Mouse (Mus musculus) limb, embryonic 11.5 days (tissue): ENCODE results near the gene Ntn1. TPM values are rescaled to one million over a fixed set of nuclear protein-coding genes. Genes with fewer than 3 reads are reported as not detected.
A peak's percentile ranks its signal among the peaks of the same experiment; 100 is the strongest.

ENCODE experiments used
- ATAC-seq: fragments of 200-750 bp; cut with Nextera tagmentation; 2 replicates; pipeline ENCODE4 v1.8.0; 2017; ENCODE audit warnings: low read depth; ENCODE audit not compliant: insufficient number of reproducible peaks, low FRiP score, low TSS enrichment
- DNase-seq: peaks from one replicate; pipeline ENCODE4 v3.0.0-alpha.2; 2015; ENCODE audit warnings: low spot score
- H3K27ac ChIP-seq: fragments of 300-500 bp; sonication (generic); replicated peaks from 2 replicates; pipeline ENCODE4 v1.5.1; 2014; ENCODE audit warnings: low read depth, mild to moderate bottlenecking, low read length
- H3K27me3 ChIP-seq: fragments of 300-500 bp; sonication (generic); 2 replicates; pipeline ENCODE4 v1.6.1; 2014; ENCODE audit warnings: mild to moderate bottlenecking, low read length, mixed read lengths; ENCODE audit not compliant: control insufficient read depth, insufficient read depth
- H3K36me3 ChIP-seq: fragments of 300-500 bp; sonication (generic); 2 replicates; pipeline ENCODE4 v1.6.1; 2014; ENCODE audit warnings: mild to moderate bottlenecking, low read length, moderate library complexity, mixed read lengths; ENCODE audit not compliant: control insufficient read depth, insufficient read depth
- H3K4me1 ChIP-seq: fragments of 300-500 bp; sonication (generic); 2 replicates; pipeline ENCODE4 v1.6.1; 2014; ENCODE audit warnings: low read length, mixed read lengths; ENCODE audit not compliant: control insufficient read depth, insufficient read depth
- H3K4me2 ChIP-seq: fragments of 300-500 bp; sonication (generic); 2 replicates; pipeline ENCODE4 v1.6.1; 2014; ENCODE audit warnings: low read depth, mild to moderate bottlenecking, moderate library complexity; ENCODE audit not compliant: severe bottlenecking
- H3K4me3 ChIP-seq: fragments of 300-500 bp; sonication (generic); 2 replicates; pipeline ENCODE4 v1.5.1; 2014; ENCODE audit warnings: low read depth, low read length
- H3K9ac ChIP-seq: fragments of 300-500 bp; sonication (generic); 2 replicates; pipeline ENCODE4 v1.6.1; 2014; ENCODE audit warnings: mild to moderate bottlenecking, low read length
- H3K9me3 ChIP-seq: fragments of 300-500 bp; sonication (generic); 2 replicates; pipeline ENCODE4 v1.6.1; 2016; ENCODE audit warnings: low read length; ENCODE audit not compliant: control insufficient read depth
- WGBS: fragments of 180-500 bp; shearing (Covaris S2); extraction: QIAGEN DNeasy Blood & Tissue Kit; methylation state at CpG from one replicate; pipeline ENCODE4 v1.1.7; 2014; 5-methylcytosine and 5-hydroxymethylcytosine counted together
- polyA plus RNA-seq: library from polyadenylated mRNA; unstranded; fragments of >200 nt; fragmentation: Nextera tagmentation; extraction: Ambion mirVana; gene quantifications from 2 replicates; pipeline ENCODE4 v1.2.1, GENCODE M21; 2014

Gene Ntn1
- polyA plus RNA-seq, 1 experiment from 2014 or later, result 3.3 TPM

DNA sequence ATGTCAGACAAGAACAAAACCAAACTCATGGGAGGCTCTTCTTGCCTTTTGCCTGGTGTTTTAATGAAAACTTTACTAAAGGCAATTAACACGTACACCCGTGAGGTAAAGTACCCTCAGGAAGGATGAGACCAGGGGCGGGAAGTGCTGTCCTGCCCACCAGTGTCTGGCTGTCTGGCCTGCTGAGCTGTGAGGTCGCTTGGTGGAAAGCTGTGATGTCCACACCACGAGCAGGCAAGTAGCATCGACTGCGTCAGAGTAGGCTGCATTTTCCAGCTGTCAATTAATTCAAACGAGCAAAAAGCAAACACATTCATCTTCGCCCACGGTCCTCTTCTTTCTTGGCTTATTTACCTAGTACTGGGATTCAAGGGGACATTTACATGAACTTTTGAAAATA, 201.9 kb downstream of the Ntn1 start:
- DNase-seq, result no peak
- WGBS, result 59% methylated on average over 10 of the region's 10 CpGs
- no peak overlapping the region for H3K4me2 ChIP-seq
- H3K36me3 ChIP-seq, result no peaks in the 10 kb centered on the region
- no peaks in the 10 kb centered on the region for H3K9me3 ChIP-seq
- ATAC-seq, result no peak
- no peak overlapping the region for H3K9ac ChIP-seq
- H3K4me3 ChIP-seq, result no peak overlapping the region
- no peak overlapping the region for H3K27ac ChIP-seq
- H3K4me1 ChIP-seq, result peaks cover 67% of the 10 kb centered on the region
- H3K27me3 ChIP-seq, result no peaks in the 10 kb centered on the region

DNA sequence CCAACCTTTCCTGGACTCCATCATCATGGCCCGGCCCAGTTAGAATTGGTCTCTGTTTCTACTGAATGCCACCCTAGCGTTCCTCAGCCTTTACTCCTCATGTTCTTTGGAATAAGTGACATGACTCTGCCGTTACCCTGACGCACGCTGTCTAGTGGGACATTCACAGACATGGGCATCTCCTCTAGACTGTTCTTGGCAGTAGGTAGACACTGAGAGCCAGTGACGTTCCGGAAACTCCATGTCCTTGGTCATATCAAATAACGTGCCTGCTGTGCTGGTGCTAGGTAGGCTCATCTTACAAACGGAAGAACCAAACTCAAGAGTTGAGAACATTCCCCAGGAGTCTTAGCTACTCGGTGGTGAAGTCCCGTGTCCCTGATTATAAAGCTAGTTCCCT, 203.2 kb downstream of the Ntn1 start:
- Histone ChIP-seq H3K4me1 (peaks cover 72% of the 10 kb centered on the region), H3K4me3 (no peak overlapping the region)
- WGBS, result 81% methylated on average over 11 of the region's 11 CpGs

DNA sequence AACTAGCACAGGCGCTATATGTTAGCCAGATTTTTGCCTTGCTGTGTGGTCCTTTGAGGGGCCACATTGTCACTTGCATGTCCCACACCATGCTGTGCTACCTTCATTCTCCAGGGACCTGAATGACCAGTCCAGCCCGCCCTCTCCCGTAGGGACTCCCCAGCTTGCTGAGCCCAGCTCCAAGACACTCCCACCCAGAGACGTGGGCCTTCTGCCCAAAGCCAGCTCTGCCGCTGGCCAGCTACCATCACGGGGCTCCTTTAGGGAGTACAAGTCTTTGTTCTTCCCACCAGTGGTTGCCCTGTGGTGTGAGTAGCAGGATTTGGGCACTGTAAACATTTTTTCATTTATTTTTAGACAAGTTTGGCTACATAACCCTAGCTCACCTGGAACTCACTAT, 204.1 kb downstream of the Ntn1 start:
- no peaks in the 10 kb centered on the region for H3K36me3 ChIP-seq
- peaks cover 65% of the 10 kb centered on the region for H3K4me1 ChIP-seq
- no peaks in the 10 kb centered on the region for H3K9me3 ChIP-seq
- no peaks in the 10 kb centered on the region for H3K27me3 ChIP-seq
- H3K9ac ChIP-seq, result no peak overlapping the region
- WGBS, result 53% methylated on average over 6 of the region's 6 CpGs
- no peak overlapping the region for H3K4me2 ChIP-seq
- peak overlapping the region; percentile 81; the same call in 1 of the 2 replicates for H3K27ac ChIP-seq
- no peak overlapping the region for H3K4me3 ChIP-seq
- ATAC-seq (peak; percentile 24; the same call in 1 of the 2 replicates), DNase-seq (no peak)

More for the DNA sequence above, 203.2 kb downstream of the Ntn1 start:
- H3K9ac ChIP-seq, result no peak overlapping the region
- H3K36me3 ChIP-seq, result no peaks in the 10 kb centered on the region
- H3K27me3 ChIP-seq, result no peaks in the 10 kb centered on the region
- DNase-seq, result no peak
- H3K27ac ChIP-seq, result no peak overlapping the region
- ATAC-seq, result no peak
- H3K9me3 ChIP-seq, result no peaks in the 10 kb centered on the region
- H3K4me2 ChIP-seq, result no peak overlapping the region

DNA sequence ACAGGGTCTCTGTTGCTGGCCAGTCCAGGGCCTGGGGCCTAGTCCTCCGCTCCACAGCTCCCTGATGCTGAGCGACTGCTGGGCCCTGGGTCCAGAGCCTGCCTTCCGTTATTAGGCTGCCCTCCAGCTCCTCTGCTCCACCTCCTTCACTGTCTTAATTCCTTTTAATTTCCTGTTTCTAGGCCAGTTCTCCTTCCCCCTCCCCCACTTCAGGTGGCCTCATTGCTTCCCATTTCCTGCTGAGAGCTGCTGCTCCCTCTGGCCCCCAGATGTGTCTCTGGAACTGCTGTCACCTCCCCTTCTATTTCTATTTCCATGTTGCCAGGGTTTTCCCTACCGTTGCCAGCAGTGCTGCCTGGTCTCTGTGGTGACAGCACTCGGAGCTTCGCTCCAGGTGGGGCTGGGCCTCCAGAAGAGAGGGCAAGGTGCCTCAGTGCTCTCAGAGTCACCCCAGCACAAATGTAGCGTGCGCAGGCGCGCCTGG, 204.9 kb downstream of the Ntn1 start:
- Histone ChIP-seq H3K27ac (peak overlapping the region; percentile 81), H3K9me3 (no peaks in the 10 kb centered on the region), H3K36me3 (no peaks in the 10 kb centered on the region), H3K9ac (peak overlapping the region; percentile 23; the same call in 1 of the 2 replicates), H3K27me3 (no peaks in the 10 kb centered on the region), H3K4me3 (no peak overlapping the region), H3K4me2 (no peak overlapping the region), H3K4me1 (peaks cover 61% of the 10 kb centered on the region)
- WGBS, result 31% methylated on average over 10 of the region's 10 CpGs
- DNase-seq, result peak; percentile 81
- ATAC-seq, result peak; percentile 77

DNA sequence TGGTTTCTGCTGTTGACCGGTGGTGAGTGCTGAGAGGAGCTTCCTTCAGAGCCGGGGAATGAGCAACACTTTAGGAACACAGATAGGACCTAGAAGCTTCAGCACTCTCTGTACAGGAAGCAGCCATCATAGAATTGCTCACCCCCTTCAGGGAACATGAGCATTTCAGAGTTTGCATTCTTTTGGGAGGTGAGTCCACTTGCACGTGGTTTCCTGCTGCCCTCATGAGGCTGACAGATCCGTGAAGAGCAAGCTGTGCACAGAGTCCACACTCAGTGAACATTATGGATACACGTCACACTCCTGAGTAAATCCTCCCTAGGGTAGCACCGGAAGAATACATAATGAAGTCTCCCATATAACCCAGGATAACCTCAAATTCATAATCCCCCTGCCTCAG, 205.5 kb downstream of the Ntn1 start:
- H3K4me2 ChIP-seq, result no peak overlapping the region

DNA sequence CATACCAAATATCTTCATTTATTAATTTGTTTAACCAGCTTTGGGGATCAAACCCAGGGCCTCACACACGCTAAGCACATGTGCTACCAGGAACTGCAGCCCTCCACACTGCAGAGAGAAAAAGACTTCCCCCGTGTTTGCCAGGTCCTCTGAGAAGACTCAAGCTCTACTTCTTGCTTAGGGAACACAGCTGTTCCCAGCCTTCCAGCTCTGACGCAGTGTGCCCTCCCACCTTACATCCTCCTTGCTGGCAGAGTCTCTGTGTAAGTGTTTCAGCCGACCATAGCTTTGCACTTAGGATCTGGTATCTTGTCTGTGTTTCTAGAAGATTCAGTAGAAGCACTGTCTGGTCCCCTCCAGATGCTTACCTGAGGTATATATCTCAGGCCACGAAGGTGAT, 209.8 kb downstream of the Ntn1 start:
- no peak overlapping the region for H3K4me3 ChIP-seq
- H3K4me2 ChIP-seq, result no peak overlapping the region
- no peak overlapping the region for H3K9ac ChIP-seq
- WGBS, result 86% methylated on average over 5 of the region's 5 CpGs
- DNase-seq, result no peak
- no peaks in the 10 kb centered on the region for H3K9me3 ChIP-seq
- ATAC-seq, result no peak
- no peaks in the 10 kb centered on the region for H3K36me3 ChIP-seq
- no peaks in the 10 kb centered on the region for H3K27me3 ChIP-seq
- H3K4me1 ChIP-seq, result peaks cover 40% of the 10 kb centered on the region
- H3K27ac ChIP-seq, result no peak overlapping the region

More for the DNA sequence above, 205.5 kb downstream of the Ntn1 start:
- no peaks in the 10 kb centered on the region for H3K27me3 ChIP-seq
- H3K9ac ChIP-seq, result no peak overlapping the region
- peak overlapping the region; percentile 81 for H3K27ac ChIP-seq
- H3K4me1 ChIP-seq, result peaks cover 56% of the 10 kb centered on the region
- H3K9me3 ChIP-seq, result no peaks in the 10 kb centered on the region
- H3K4me3 ChIP-seq, result no peak overlapping the region
- no peaks in the 10 kb centered on the region for H3K36me3 ChIP-seq
- no peak for DNase-seq
- 57% methylated on average over 6 of the region's 6 CpGs for WGBS
- ATAC-seq, result peak; percentile 23; the same call in 1 of the 2 replicates

DNA sequence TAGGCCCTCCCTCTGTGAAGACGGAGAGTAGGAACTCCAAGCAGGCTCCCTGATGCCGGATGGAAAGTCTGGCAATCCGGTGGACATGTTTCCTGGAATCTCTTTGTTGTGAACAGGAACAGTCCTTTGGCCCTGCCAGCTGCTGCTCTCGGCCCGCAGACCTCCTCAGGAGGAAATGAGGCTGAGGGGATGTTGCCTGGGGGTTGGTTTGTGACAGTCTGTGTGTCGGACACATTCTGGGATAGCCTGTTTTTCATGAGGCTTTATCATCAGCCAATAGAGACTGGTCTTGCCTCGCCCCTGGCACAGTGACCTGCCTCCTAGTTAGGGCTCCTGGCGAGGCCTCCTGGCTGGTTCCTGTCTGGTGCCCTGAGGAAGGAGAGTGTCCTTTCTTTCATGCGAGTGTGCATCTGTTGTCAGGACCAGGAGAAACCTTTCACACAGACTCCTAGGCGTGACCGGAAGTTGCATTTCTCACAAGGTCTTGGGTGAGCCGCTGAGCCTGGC, 211.9 kb downstream of the Ntn1 start:
- Histone ChIP-seq H3K4me3 (no peak overlapping the region), H3K9ac (peak overlapping the region; percentile 19; the same call in 1 of the 2 replicates), H3K36me3 (no peaks in the 10 kb centered on the region), H3K9me3 (no peaks in the 10 kb centered on the region), H3K4me1 (peaks cover 22% of the 10 kb centered on the region), H3K27me3 (no peaks in the 10 kb centered on the region), H3K4me2 (no peak overlapping the region), H3K27ac (peak overlapping the region; percentile 68)
- ATAC-seq, result no peak
- 55% methylated on average over 12 of the region's 12 CpGs for WGBS
- peak; percentile 53 for DNase-seq

DNA sequence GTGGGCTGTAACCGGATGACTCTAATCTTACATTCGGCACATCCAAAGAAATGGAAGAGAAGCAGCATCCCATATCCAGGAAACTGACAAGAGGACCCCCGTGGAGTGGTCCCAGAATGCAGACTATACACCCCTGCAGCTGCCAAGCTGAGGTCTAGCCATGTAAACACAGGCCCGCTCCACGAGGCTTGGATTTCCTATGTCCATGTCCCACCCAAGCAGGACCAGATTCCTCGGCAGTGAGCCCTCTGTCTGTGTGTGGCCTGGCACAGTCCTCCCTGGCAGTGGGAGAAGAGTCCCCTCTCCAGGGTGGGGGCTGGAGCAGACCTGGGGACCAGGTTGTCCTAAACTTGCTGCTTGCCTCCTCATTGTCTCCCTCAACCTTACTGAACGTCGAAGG, 213.4 kb downstream of the Ntn1 start:
- Histone ChIP-seq H3K4me1 (peaks cover 11% of the 10 kb centered on the region; the same call in 1 of the 2 replicates), H3K9ac (no peak overlapping the region), H3K4me2 (no peak overlapping the region), H3K27me3 (no peaks in the 10 kb centered on the region), H3K27ac (no peak overlapping the region), H3K36me3 (no peaks in the 10 kb centered on the region), H3K4me3 (no peak overlapping the region), H3K9me3 (no peaks in the 10 kb centered on the region)
- ATAC-seq (no peak), DNase-seq (no peak)
- WGBS, result 69% methylated on average over 8 of the region's 8 CpGs

DNA sequence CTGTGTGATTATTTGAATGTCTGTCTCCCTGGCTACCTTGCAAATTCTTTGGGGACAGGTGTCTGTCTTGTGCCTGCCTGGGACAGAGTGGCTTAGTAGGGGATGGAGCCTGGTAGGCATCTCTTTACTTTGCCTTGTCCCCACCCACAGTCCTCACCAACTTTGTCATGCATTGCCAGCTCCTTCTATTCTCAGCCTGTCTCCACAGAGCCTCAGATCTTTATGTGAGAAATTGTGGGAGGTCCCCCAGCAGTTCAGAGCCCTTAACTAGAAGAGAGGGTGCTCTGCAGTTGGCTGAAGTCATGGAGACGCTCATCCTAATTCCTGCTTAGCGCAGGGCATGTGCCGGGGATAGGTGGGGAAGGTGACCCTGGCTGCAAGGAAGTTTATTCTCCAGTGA, 215.0 kb downstream of the Ntn1 start:
- DNase-seq, result no peak
- Histone ChIP-seq H3K27ac (no peak overlapping the region), H3K9me3 (no peaks in the 10 kb centered on the region), H3K9ac (no peak overlapping the region), H3K27me3 (no peaks in the 10 kb centered on the region), H3K36me3 (no peaks in the 10 kb centered on the region), H3K4me2 (no peak overlapping the region), H3K4me3 (no peak overlapping the region), H3K4me1 (peaks cover 11% of the 10 kb centered on the region; the same call in 1 of the 2 replicates)
- no peak for ATAC-seq
- WGBS, result 86% methylated on average over 3 of the region's 3 CpGs
